Mouse (Mus musculus) limb, embryonic 11.5 days (tissue): ENCODE results near the gene Men1. TPM values are rescaled to one million over a fixed set of nuclear protein-coding genes. Genes with fewer than 3 reads are reported as not detected.

ENCODE experiments used
- microRNA-seq: library from miRNA; unstranded; fragments of <30 nt; microRNA quantifications from one replicate; pipeline ENCODE4, GENCODE M21; 2016
- polyA plus RNA-seq: library from polyadenylated mRNA; unstranded; fragments of >200 nt; fragmentation: Nextera tagmentation; extraction: Ambion mirVana; gene quantifications from 2 replicates; pipeline ENCODE4 v1.2.1, GENCODE M21; 2014

Men1 gene
- polyA plus RNA-seq, 1 experiment from 2014 or later: 65.3 TPM

Small RNA genes lying within 50 kb of the gene (microRNA-seq; reads per million reads assigned to microRNA genes)
- not detected for gene Mir6989

Other genes starting within 250 kb of the Men1 start
- 60.5 and 63.8 TPM in 2 replicates for gene Cdca5, start 250.0 kb upstream of the Men1 start, polyA plus RNA-seq
- gene AC131692.1, start 240.6 kb upstream of the Men1 start, polyA plus RNA-seq: 0.70 TPM in 1 of 2 replicates, not detected in the other
- gene Naaladl1, start 229.2 kb upstream of the Men1 start, polyA plus RNA-seq: 0.47 and 0.87 TPM in 2 replicates
- 65.4 and 65.8 TPM in 2 replicates for gene Sac3d1, start 216.3 kb upstream of the Men1 start, polyA plus RNA-seq
- gene Snx15, start 206.7 kb upstream of the Men1 start, polyA plus RNA-seq: 27.1 and 27.7 TPM in 2 replicates
- gene Batf2, start 194.0 kb upstream of the Men1 start, polyA plus RNA-seq: not detected in 2 replicates
- 66.8 and 68.0 TPM in 2 replicates for gene Arl2, start 193.4 kb upstream of the Men1 start, polyA plus RNA-seq
- gene Majin, start 150.6 kb upstream of the Men1 start, polyA plus RNA-seq: not detected in 2 replicates
- gene Gpha2, start 108.6 kb upstream of the Men1 start, polyA plus RNA-seq: 2.0 and 2.4 TPM in 2 replicates
- gene Ppp2r5b, start 99.1 kb upstream of the Men1 start, polyA plus RNA-seq: 18.6 and 19.2 TPM in 2 replicates
- 8.9 and 10.5 TPM in 2 replicates for gene Atg2a, start 93.3 kb upstream of the Men1 start, polyA plus RNA-seq
- 56.1 and 59.3 TPM in 2 replicates for gene Ehd1, start 58.3 kb upstream of the Men1 start, polyA plus RNA-seq
- gene Cdc42bpg, start 28.5 kb upstream of the Men1 start, polyA plus RNA-seq: 0.54 and 0.69 TPM in 2 replicates
- 6.8 and 7.3 TPM in 2 replicates for gene Map4k2, start 6.2 kb downstream of the Men1 start, polyA plus RNA-seq
- gene Sf1, start 28.7 kb downstream of the Men1 start, polyA plus RNA-seq: 209 and 228 TPM in 2 replicates
- 1.8 and 2.0 TPM in 2 replicates for gene Pygm, start 49.4 kb downstream of the Men1 start, polyA plus RNA-seq
- gene Rasgrp2, start 64.4 kb downstream of the Men1 start, polyA plus RNA-seq: 12.8 and 15.0 TPM in 2 replicates
- gene Nrxn2, start 83.8 kb downstream of the Men1 start, polyA plus RNA-seq: 0.48 and 1.1 TPM in 2 replicates
- gene Slc22a12, start 208.1 kb downstream of the Men1 start, polyA plus RNA-seq: not detected in 2 replicates